Mouse (Mus musculus) myocyte (in vitro differentiated cells): ENCODE data around the gene Limd1. TPM values are rescaled to one million over a fixed set of nuclear protein-coding genes. Genes with fewer than 3 reads are reported as not detected.

Experiments
- H3K27me3 ChIP-seq: one replicate; pipeline ENCODE4 v1.6.1; 2011; ENCODE audit not compliant: control insufficient read depth, insufficient read depth, insufficient read length
- H3K36me3 ChIP-seq: one replicate; pipeline ENCODE4 v1.6.1; 2011; ENCODE audit not compliant: control insufficient read depth, insufficient read depth
- H3K4me2 ChIP-seq: one replicate; pipeline ENCODE4 v1.6.1; 2011; ENCODE audit warnings: low read depth, control low read depth
- H3K4me3 ChIP-seq: one replicate; pipeline ENCODE4 v1.5.1; 2011; ENCODE audit warnings: mild to moderate bottlenecking, control low read depth, moderate library complexity
- H3K79me2 ChIP-seq: one replicate; pipeline ENCODE4 v1.6.1; 2011; ENCODE audit not compliant: control insufficient read depth, insufficient read depth
- H3ac ChIP-seq: one replicate; pipeline ENCODE4 v1.6.1; 2011; ENCODE audit not compliant: control insufficient read depth, insufficient read length
- CEBPB ChIP-seq: IDR thresholded peaks from 2 replicates; pipeline ENCODE4 v1.6.1; 2011; ENCODE audit warnings: mild to moderate bottlenecking, moderate library complexity; ENCODE audit not compliant: poor library complexity, insufficient read depth, severe bottlenecking
- E2F4 ChIP-seq: IDR thresholded peaks from one replicate; pipeline ENCODE4 v1.6.1; 2011; ENCODE audit warnings: mild to moderate bottlenecking, control low read depth, moderate library complexity; ENCODE audit not compliant: insufficient read depth
- MAX ChIP-seq: IDR thresholded peaks from one replicate; pipeline ENCODE4 v1.6.1; 2011; ENCODE audit warnings: low read depth, mild to moderate bottlenecking, control low read depth
- MYOD1 ChIP-seq, 3 experiments: IDR thresholded peaks; one replicate each; pipeline ENCODE4 v1.6.1; 2011; ENCODE audit warnings: control low read depth in 2 of 3, low read depth in 2 of 3, mild to moderate bottlenecking in 2 of 3, moderate library complexity in 1 of 3; ENCODE audit not compliant: insufficient read length in 2 of 3, control insufficient read depth in 1 of 3
- MYOG ChIP-seq, 3 experiments: IDR thresholded peaks; one replicate each; pipeline ENCODE4 v1.6.1; 2011; ENCODE audit warnings: control low read depth in 2 of 3, low read depth in 2 of 3, mild to moderate bottlenecking in 2 of 3; ENCODE audit not compliant: insufficient read length in 2 of 3, control insufficient read depth in 1 of 3, insufficient read depth in 1 of 3
- POLR2A ChIP-seq: IDR thresholded peaks from one replicate; pipeline ENCODE4 v1.6.1; 2011; ENCODE audit warnings: low read depth, mild to moderate bottlenecking, control low read depth, moderate library complexity; ENCODE audit not compliant: insufficient read length
- POLR2AphosphoS2 ChIP-seq: IDR thresholded peaks from one replicate; pipeline ENCODE4 v1.6.1; 2011; ENCODE audit warnings: low read depth, control low read depth; ENCODE audit not compliant: insufficient read length
- REST ChIP-seq: IDR thresholded peaks from one replicate; pipeline ENCODE4 v1.6.1; 2011; ENCODE audit warnings: mild to moderate bottlenecking, control low read depth, moderate library complexity; ENCODE audit not compliant: insufficient read depth, insufficient read length
- SRF ChIP-seq: IDR thresholded peaks from one replicate; pipeline ENCODE4 v1.6.1; 2011; ENCODE audit warnings: low read depth; ENCODE audit not compliant: control insufficient read depth, insufficient read length
- TCF12 ChIP-seq: IDR thresholded peaks from one replicate; pipeline ENCODE4 v1.6.1; 2011; ENCODE audit warnings: mild to moderate bottlenecking, control low read depth; ENCODE audit not compliant: poor library complexity, insufficient read depth, severe bottlenecking
- TCF3 ChIP-seq: IDR thresholded peaks from one replicate; pipeline ENCODE4 v1.6.1; 2011; ENCODE audit warnings: low read depth, control low read depth; ENCODE audit not compliant: insufficient read length
- USF1 ChIP-seq: IDR thresholded peaks from one replicate; pipeline ENCODE4 v1.6.1; 2011; ENCODE audit warnings: low read depth, mild to moderate bottlenecking, control low read depth, moderate library complexity
- polyA plus RNA-seq: library from polyadenylated mRNA; unstranded; fragments of >200 nt; fragmentation: generic; extraction: Trizol; gene quantifications from one replicate; pipeline ENCODE4 v1.2.1, GENCODE M21; 2012; ENCODE audit warnings: missing spikeins

Limd1 gene
- polyA plus RNA-seq, 1 experiment, result 23.5 TPM

DNA sequence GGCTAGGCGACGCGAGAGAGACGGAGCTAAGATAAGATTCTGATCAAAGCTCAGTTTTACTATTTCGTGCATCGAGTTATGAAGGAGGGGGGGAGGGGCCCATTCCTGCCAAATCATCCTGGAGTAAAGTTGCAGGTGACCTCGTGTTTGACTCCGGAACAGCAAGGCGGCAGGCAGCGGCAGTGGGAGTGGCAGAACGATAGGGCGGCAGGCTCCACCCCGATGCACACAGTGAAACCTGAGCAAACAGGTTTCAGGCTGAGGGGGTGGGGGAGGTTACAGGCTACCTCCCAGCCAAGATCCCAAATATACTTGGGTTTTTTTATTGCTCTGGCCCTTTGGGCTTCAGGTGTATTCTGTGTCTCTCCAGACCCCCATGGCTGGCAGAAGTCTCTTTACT lies 18.2 kb downstream of the Limd1 start:
- Histone ChIP-seq H3K36me3 (peaks cover 6% of the 10 kb centered on the region), H3K4me3 (no peak overlapping the region), H3ac (no peak overlapping the region), H3K4me2 (no peak overlapping the region), H3K27me3 (no peaks in the 10 kb centered on the region), H3K79me2 (peaks cover 67% of the 10 kb centered on the region)
- TF ChIP-seq TCF12 (no peak), MYOD1 (IDR thresholded peaks at IDR 0.05; ENCODE audit: control insufficient read depth in 1 of 3, insufficient read length in 2 of 3, low read depth in 2 of 3) (no peak), POLR2AphosphoS2 (no peak), E2F4 (no peak), MYOG (IDR thresholded peaks at IDR 0.05; ENCODE audit: control insufficient read depth in 1 of 3, insufficient read depth in 1 of 3, insufficient read length in 2 of 3, low read depth in 2 of 3) (no peak), SRF (no peak), POLR2A (no peak), CEBPB (no peak), MAX (no peak), REST (no peak), TCF3 (no peak), USF1 (no peak)

DNA sequence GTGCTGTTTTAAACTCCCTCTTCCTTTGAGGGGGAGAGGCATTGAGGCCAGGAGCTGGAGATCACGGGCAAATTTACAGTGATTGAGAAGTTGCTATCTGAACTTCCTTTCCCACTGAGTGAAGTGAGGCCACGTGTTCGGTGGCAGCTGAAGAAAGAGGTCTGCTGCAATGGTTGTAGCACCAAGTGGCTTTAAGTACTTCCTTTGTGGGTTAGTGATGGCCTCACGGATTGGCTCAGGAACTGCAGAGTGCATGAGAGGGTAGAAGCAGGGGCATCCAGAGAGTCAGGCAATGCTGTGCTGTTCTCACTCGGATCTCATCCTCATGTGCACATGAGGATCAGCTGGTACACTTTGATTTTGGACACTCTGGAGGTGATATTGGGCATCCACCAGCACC lies 19.4 kb downstream of the Limd1 start:
- no peak overlapping the region for H3ac ChIP-seq
- H3K36me3 ChIP-seq, result peaks cover 10% of the 10 kb centered on the region
- H3K4me2 ChIP-seq, result no peak overlapping the region
- no peak for TF ChIP-seq TCF12
- no peak for TF ChIP-seq CEBPB
- no peak for TF ChIP-seq MYOG (IDR thresholded peaks at IDR 0.05; ENCODE audit: control insufficient read depth in 1 of 3, insufficient read depth in 1 of 3, insufficient read length in 2 of 3, low read depth in 2 of 3)
- no peak for TF ChIP-seq REST
- no peak for TF ChIP-seq POLR2A
- no peak for TF ChIP-seq MAX
- TF ChIP-seq TCF3, result no peak
- TF ChIP-seq USF1, result no peak
- no peak for TF ChIP-seq E2F4
- TF ChIP-seq MYOD1 (IDR thresholded peaks at IDR 0.05; ENCODE audit: control insufficient read depth in 1 of 3, insufficient read length in 2 of 3, low read depth in 2 of 3), result no peak
- TF ChIP-seq POLR2AphosphoS2, result no peak
- TF ChIP-seq SRF, result no peak
- no peaks in the 10 kb centered on the region for H3K27me3 ChIP-seq
- peaks cover 55% of the 10 kb centered on the region for H3K79me2 ChIP-seq
- H3K4me3 ChIP-seq, result no peak overlapping the region

DNA sequence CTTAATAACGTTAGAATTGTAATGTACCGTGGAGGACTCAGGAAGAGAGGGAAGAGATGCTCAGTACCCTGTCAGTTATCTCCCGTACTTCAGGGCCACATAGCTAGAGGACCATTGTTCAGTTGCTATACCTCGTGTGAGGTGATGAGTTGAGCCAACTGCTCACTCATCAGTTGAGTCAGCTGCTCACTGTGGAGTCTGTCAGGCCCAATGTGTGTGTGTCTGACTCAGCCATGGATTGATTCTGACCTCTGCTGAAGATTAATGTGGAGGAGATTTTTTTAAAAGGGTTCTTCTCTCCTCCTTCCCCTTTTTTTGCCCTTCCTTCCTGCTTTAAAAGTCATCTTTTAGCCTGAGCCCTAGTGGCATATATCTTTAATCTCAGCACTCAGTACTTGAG lies 22.0 kb downstream of the Limd1 start:
- H3ac ChIP-seq, result no peak overlapping the region
- H3K79me2 ChIP-seq, result peaks cover 29% of the 10 kb centered on the region
- H3K4me3 ChIP-seq, result no peak overlapping the region
- no peak for TF ChIP-seq REST
- TF ChIP-seq MYOD1 (IDR thresholded peaks at IDR 0.05; ENCODE audit: control insufficient read depth in 1 of 3, insufficient read length in 2 of 3, low read depth in 2 of 3), result peak in 2 of 3 experiments; percentile 36 to 67
- no peak for TF ChIP-seq TCF3
- TF ChIP-seq E2F4, result no peak
- TF ChIP-seq MYOG (IDR thresholded peaks at IDR 0.05; ENCODE audit: control insufficient read depth in 1 of 3, insufficient read depth in 1 of 3, insufficient read length in 2 of 3, low read depth in 2 of 3), result peak in 1 of 3 experiments; percentile 9
- TF ChIP-seq MAX, result no peak
- no peak overlapping the region for H3K4me2 ChIP-seq
- peaks cover 16% of the 10 kb centered on the region for H3K36me3 ChIP-seq
- H3K27me3 ChIP-seq, result no peaks in the 10 kb centered on the region

DNA sequence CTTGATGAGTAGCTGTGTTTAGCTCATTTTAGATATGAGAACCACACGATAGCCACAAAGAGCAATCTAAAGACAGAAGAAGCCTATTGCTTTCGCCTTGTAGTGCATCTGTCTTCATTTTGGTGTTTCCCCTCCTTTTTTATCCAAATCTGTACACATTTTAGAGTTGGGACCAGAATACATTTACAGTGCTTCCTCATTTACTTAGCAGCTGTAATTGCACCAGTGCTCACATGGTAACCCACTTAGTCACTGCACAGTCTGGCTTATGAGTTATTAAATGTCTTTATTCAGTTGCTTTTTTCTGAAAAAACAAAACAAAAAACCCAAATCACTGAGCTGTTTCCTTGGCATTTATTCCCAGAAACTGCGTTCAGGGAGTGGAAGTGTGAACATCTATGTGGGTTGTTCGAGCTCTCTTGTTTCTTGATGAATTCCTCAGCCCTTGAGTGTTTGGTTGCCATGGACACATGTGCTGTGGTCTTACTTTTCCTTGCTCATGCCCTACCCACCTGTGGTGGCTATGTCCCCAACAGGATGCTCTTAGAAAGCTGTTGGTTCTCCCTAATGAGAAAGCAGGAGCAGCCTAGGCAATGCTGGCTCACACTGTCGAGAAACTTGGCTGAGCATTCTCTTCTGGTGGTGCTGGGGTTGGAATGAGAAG lies 24.8 kb downstream of the Limd1 start:
- Histone ChIP-seq H3K79me2 (peaks cover 9% of the 10 kb centered on the region), H3K4me3 (no peak overlapping the region), H3K36me3 (peaks cover 16% of the 10 kb centered on the region), H3ac (no peak overlapping the region), H3K27me3 (no peaks in the 10 kb centered on the region), H3K4me2 (no peak overlapping the region)
- no peak for TF ChIP-seq SRF
- no peak for TF ChIP-seq E2F4
- TF ChIP-seq MYOG (IDR thresholded peaks at IDR 0.05; ENCODE audit: control insufficient read depth in 1 of 3, insufficient read depth in 1 of 3, insufficient read length in 2 of 3, low read depth in 2 of 3), result no peak
- TF ChIP-seq CEBPB, result no peak
- no peak for TF ChIP-seq USF1
- TF ChIP-seq MAX, result no peak
- no peak for TF ChIP-seq MYOD1 (IDR thresholded peaks at IDR 0.05; ENCODE audit: control insufficient read depth in 1 of 3, insufficient read length in 2 of 3, low read depth in 2 of 3)
- TF ChIP-seq TCF12, result no peak
- no peak for TF ChIP-seq POLR2A
- TF ChIP-seq POLR2AphosphoS2, result no peak
- no peak for TF ChIP-seq TCF3
- no peak for TF ChIP-seq REST

DNA sequence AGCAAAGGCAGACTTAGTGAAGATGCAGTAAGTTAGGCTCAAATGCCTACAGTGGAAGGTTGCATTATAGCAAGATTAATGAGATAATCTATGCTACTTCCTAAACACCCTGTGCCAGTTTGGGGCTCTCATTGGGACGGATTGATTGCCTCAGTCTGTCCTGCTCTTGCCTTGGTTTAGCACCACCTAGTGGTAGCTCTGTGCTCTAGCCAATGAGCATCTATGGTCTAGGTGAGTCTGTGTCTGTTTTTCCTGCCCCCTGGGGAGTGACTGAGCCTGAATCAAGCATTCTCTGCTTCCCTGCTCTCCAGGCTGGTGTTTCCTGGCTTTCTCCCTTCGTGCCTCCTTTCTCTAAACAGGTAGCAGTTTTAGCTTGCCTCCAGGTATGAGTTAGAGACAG lies 25.8 kb downstream of the Limd1 start:
- peaks cover under 1% of the 10 kb centered on the region for H3K79me2 ChIP-seq
- TF ChIP-seq TCF3 (no peak), MYOG (IDR thresholded peaks at IDR 0.05; ENCODE audit: control insufficient read depth in 1 of 3, insufficient read depth in 1 of 3, insufficient read length in 2 of 3, low read depth in 2 of 3) (no peak), USF1 (no peak), MYOD1 (IDR thresholded peaks at IDR 0.05; ENCODE audit: control insufficient read depth in 1 of 3, insufficient read length in 2 of 3, low read depth in 2 of 3) (no peak), TCF12 (no peak), POLR2A (no peak), CEBPB (no peak), MAX (no peak), E2F4 (no peak), REST (no peak), SRF (no peak), POLR2AphosphoS2 (no peak)

More for the DNA sequence above, 25.8 kb downstream of the Limd1 start:
- Histone ChIP-seq H3K4me3 (no peak overlapping the region), H3K4me2 (no peak overlapping the region), H3K27me3 (no peaks in the 10 kb centered on the region), H3K36me3 (peaks cover 16% of the 10 kb centered on the region), H3ac (no peak overlapping the region)
